Mouse (Mus musculus) monocyte, adult 2 months (primary cell): Measurements from ENCODE around the gene Gm21294.
"Not testable (repeated sequence)": the region's sequence is repeated elsewhere in the genome, so short reads cannot be mapped to it uniquely, and the experiment has no call there.

Experiments
- DNase-seq, 2 experiments: peaks; one replicate each; pipeline ENCODE4 v3.0.0; 2022; ENCODE audit warnings: low spot score in 2 of 2, low read depth in 1 of 2

Gm21294 gene

GRCm38 (mm10) chrY:89052506-89052905 lies at the start of gene Gm21294:
Gene Gm21294 (plus strand): TSS chrY:89052806.
- not testable (repeated sequence) for DNase-seq

GRCm38 (mm10) chrY:89126246-89126645 lies 73.6 kb downstream of the Gm21294 start:
- peak in 1 of 2 experiments; percentile 33 for DNase-seq
